Mouse (Mus musculus) thymus, postnatal 0 days (tissue): ENCODE results near the gene Atrx. TPM values are rescaled to one million over a fixed set of nuclear protein-coding genes. Genes with fewer than 3 reads are reported as not detected.
"Not testable (repeated sequence)": the region's sequence is repeated elsewhere in the genome, so short reads cannot be mapped to it uniquely, and the experiment has no call there.

Experiments used
- DNase-seq: peaks from one replicate; pipeline ENCODE4 v3.0.0-alpha.2; 2015; ENCODE audit warnings: low spot score
- polyA plus RNA-seq: library from polyadenylated mRNA; unstranded; fragments of >200 nt; fragmentation: Nextera tagmentation; extraction: Ambion mirVana; gene quantifications from 2 replicates; pipeline ENCODE4 v1.2.1, GENCODE M21; 2015

The Atrx gene
- polyA plus RNA-seq = 153 and 190 TPM in 2 replicates

GRCm38 (mm10) chrX:105928861-105929477, at the start of gene Atrx:
Atrx (minus strand) TSS chrX:105929403.
- peak; percentile 77 for DNase-seq

- DNase-seq = not testable (repeated sequence)
Observed at GRCm38 (mm10) chrX:105957091-105957490, 27.9 kb upstream of the Atrx start.

GRCm38 (mm10) chrX:105953999-105954398, 24.8 kb upstream of the Atrx start:
- no peak for DNase-seq

GRCm38 (mm10) chrX:105946357-105946756, 17.2 kb upstream of the Atrx start:
- no peak for DNase-seq

GRCm38 (mm10) chrX:105939245-105939644, 10.0 kb upstream of the Atrx start:
- no peak for DNase-seq

- no peak for DNase-seq
Observed at GRCm38 (mm10) chrX:105937736-105938135, 8.5 kb upstream of the Atrx start.

GRCm38 (mm10) chrX:105934341-105934740, 5.1 kb upstream of the Atrx start:
- no peak for DNase-seq

- no peak for DNase-seq
Observed at GRCm38 (mm10) chrX:105929478-105930038, 355 bp upstream of the Atrx start.

- DNase-seq = peak; percentile 39
Observed at GRCm38 (mm10) chrX:105927941-105928860, 1.0 kb downstream of the Atrx start.

GRCm38 (mm10) chrX:105926121-105926735, 3.0 kb downstream of the Atrx start:
- DNase-seq = peak; percentile 24

GRCm38 (mm10) chrX:105924326-105925070, 4.7 kb downstream of the Atrx start:
- DNase-seq = no peak

GRCm38 (mm10) chrX:105923896-105924295, 5.3 kb downstream of the Atrx start:
- DNase-seq = no peak

- DNase-seq = not testable (repeated sequence)
Observed at GRCm38 (mm10) chrX:105922986-105923385, 6.2 kb downstream of the Atrx start.

- peak; percentile 37 for DNase-seq
Observed at GRCm38 (mm10) chrX:105921421-105921820, 7.8 kb downstream of the Atrx start.

- no peak for DNase-seq
Observed at GRCm38 (mm10) chrX:105911728-105912127, 17.5 kb downstream of the Atrx start.

- no peak for DNase-seq
Observed at GRCm38 (mm10) chrX:105901611-105902010, 27.6 kb downstream of the Atrx start.

- DNase-seq = no peak
Observed at GRCm38 (mm10) chrX:105886921-105887320, 42.3 kb downstream of the Atrx start.

GRCm38 (mm10) chrX:105864367-105864766, 64.8 kb downstream of the Atrx start:
- DNase-seq = peak; percentile 6

- no peak for DNase-seq
Observed at GRCm38 (mm10) chrX:105824462-105824861, 104.7 kb downstream of the Atrx start.

GRCm38 (mm10) chrX:105794806-105795403, 134.3 kb downstream of the Atrx start:
- DNase-seq = no peak
